8 mouse cellular contexts compared by ENCODE assay signal in the genomic region with DNA sequence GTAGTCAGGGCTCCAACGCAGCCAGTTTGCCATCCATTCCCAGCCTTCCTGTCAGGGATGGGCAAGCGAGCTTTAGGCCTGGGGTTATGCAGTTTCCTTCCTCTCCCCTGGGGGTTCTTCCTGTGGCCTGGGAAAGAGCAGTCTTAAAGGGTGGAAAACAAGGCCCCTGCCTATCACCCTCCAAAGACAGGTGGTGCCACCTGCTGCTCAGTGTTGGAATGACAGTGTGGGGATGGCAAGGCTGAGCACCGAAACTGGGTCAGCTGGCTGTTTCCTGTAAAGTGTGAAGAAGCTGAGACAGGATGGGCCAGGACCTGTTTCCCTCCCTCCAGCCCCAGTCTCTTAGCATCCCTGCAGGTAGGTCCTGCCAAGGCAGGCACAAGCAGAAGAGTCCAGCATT. TPM values are rescaled to one million over a fixed set of nuclear protein-coding genes. Genes with fewer than 3 reads are reported as not detected.
A peak's percentile ranks its signal among the peaks of the same experiment; 100 is the strongest.
DNase-seq lines count a peak whose midpoint lies in the region; ATAC-seq and TF ChIP-seq lines count a peak whose summit lies in the region.

No protein-coding gene starts in this region.

- DNase-seq in c-Kit-positive CD71-negative TER-119-negative erythroid progenitor cells, embryonic 14.5 days (ENCODE audit: low read depth): peak; percentile 83
- DNase-seq in heart, postnatal 25 days (ENCODE audit: low spot score): peak; percentile 77
- peak; percentile 90 for DNase-seq in layer of hippocampus, adult 11-12 months (ENCODE audit: low spot score)
- peak; percentile 90 for DNase-seq in lung, adult 2 months
- DNase-seq in testis, postnatal 14 days (ENCODE audit: low spot score): peak; percentile 41

- H3K27me3 ChIP-seq in E14TG2a.4 (ENCODE audit: insufficient read depth, low read length): no peaks in the 10 kb centered on the region
- no peaks in the 10 kb centered on the region for H3K27me3 ChIP-seq in forebrain, embryonic 13.5 days

- peaks cover 42% of the 10 kb centered on the region for H3K4me1 ChIP-seq in E14TG2a.4 (replicated peaks; ENCODE audit: low read depth, low read length)
- H3K4me1 ChIP-seq in forebrain, embryonic 13.5 days: no peaks in the 10 kb centered on the region
- H3K4me1 ChIP-seq in lung, adult 2 months (ENCODE audit: control insufficient read depth, insufficient read depth, low read length): peaks cover 6% of the 10 kb centered on the region

- 39% methylated on average over 3 of the region's 3 CpGs for WGBS in forebrain, embryonic 13.5 days
- WGBS in lung, adult 2 months: 12% methylated on average over 3 of the region's 3 CpGs

- H3K4me2 ChIP-seq in forebrain, embryonic 13.5 days: no peak overlapping the region

- H3K27ac ChIP-seq in forebrain, embryonic 13.5 days: no peak overlapping the region

- peaks cover 95% of the 10 kb centered on the region for H3K36me3 ChIP-seq in E14TG2a.4 (ENCODE audit: insufficient read depth, low read length)
- peaks cover 98% of the 10 kb centered on the region for H3K36me3 ChIP-seq in forebrain, embryonic 13.5 days (ENCODE audit: poor library complexity, severe bottlenecking)

- ATAC-seq in forebrain, embryonic 13.5 days: peak; percentile 71; the same call in 1 of the 2 replicates
- ATAC-seq in neutrophil, adult 5-6 weeks (ENCODE audit: extremely low read depth, insufficient number of reproducible peaks, low FRiP score, poor library complexity, severe bottlenecking): peak; percentile 76

- intact Hi-C loops in heart, postnatal 25 days (cut with DNase I): loop anchor here (1.0 kb wide), 2 partner anchors 42 to 54 kb away; no protein-coding TSS in a partner anchor

- H3K9me3 ChIP-seq in E14TG2a.4 (ENCODE audit: low read length): no peaks in the 10 kb centered on the region
- no peaks in the 10 kb centered on the region for H3K9me3 ChIP-seq in forebrain, embryonic 13.5 days (replicated peaks)

- H3K4me3 ChIP-seq in E14TG2a.4 (replicated peaks; ENCODE audit: low read length): no peak overlapping the region
- no peak overlapping the region for H3K4me3 ChIP-seq in forebrain, embryonic 13.5 days
- H3K4me3 ChIP-seq in lung, adult 2 months (replicated peaks; ENCODE audit: extremely low read depth, low read depth, low read length): no peak overlapping the region

- no peak for TF ChIP-seq POLR2A in lung, adult 2 months (IDR thresholded peaks at IDR 0.05; ENCODE audit: borderline replicate concordance, extremely low read depth, low read depth, low read length)

- peak; percentile 97 for TF ChIP-seq CTCF in E14TG2a.4 (conservative IDR thresholded peaks at IDR 0.05; ENCODE audit: low read length)
- TF ChIP-seq CTCF in lung, adult 2 months (IDR thresholded peaks at IDR 0.05; ENCODE audit: insufficient read depth, low read length): peak; percentile 98

- H3K9ac ChIP-seq in forebrain, embryonic 13.5 days: no peak overlapping the region

RNA-seq across cellular contexts. Expression of a gene that starts 39.8 kb away (rescaled TPM):
- 14.1 and 16.1 TPM in 2 replicates for polyA plus RNA-seq in forebrain, embryonic 13.5 days (2015; fragmentation: Nextera tagmentation; extraction: Ambion mirVana)
- total RNA-seq in heart, postnatal 25 days (2021): 1 to 10 TPM; 5.6 to 6.4 TPM
- polyA plus RNA-seq in lung, adult 2 months (2012; rRNA removed): 4.9 and 7.3 TPM in 2 replicates
- 8.1 TPM in 2 replicates for total RNA-seq in neutrophil, adult 5-6 weeks (2017)

RNA-seq across cellular contexts. Expression of a gene that starts 39.8 kb away (rescaled TPM):
- polyA plus RNA-seq in forebrain, embryonic 13.5 days (2015; fragmentation: Nextera tagmentation; extraction: Ambion mirVana): 24.8 and 26.7 TPM in 2 replicates
- 10 to 100 TPM; 74.7 to 76.9 TPM for total RNA-seq in heart, postnatal 25 days (2021)
- 53.3 and 63.2 TPM in 2 replicates for polyA plus RNA-seq in lung, adult 2 months (2012; rRNA removed)
- total RNA-seq in neutrophil, adult 5-6 weeks (2017): 23.1 and 27.0 TPM in 2 replicates
